Mouse (Mus musculus) MEL (cell line): ENCODE data around the gene Epha6. TPM values are rescaled to one million over a fixed set of nuclear protein-coding genes. Genes with fewer than 3 reads are reported as not detected.

Source experiments
- DNase-seq: peaks from one replicate; pipeline ENCODE4 v3.0.0; 2011; ENCODE audit warnings: low read depth, low spot score
- H3K27ac ChIP-seq: 2 replicates; pipeline ENCODE4 v1.5.1; 2012; ENCODE audit warnings: low read depth, mild to moderate bottlenecking, control low read depth, low read length, moderate library complexity; ENCODE audit not compliant: control insufficient read depth
- H3K27me3 ChIP-seq, 2 experiments: fragments of 150-350 bp in 1 of 2; sonication (generic) in 1 of 2; 2 replicates each; pipeline ENCODE4 v1.6.1; 2012; ENCODE audit warnings: low read length in 2 of 2, mild to moderate bottlenecking in 2 of 2, improper control_type of control experiment in 1 of 2, moderate library complexity in 1 of 2; ENCODE audit not compliant: insufficient read depth in 2 of 2, control insufficient read depth in 1 of 2
- H3K36me3 ChIP-seq, 2 experiments: 2 replicates each; pipeline ENCODE4 v1.6.1; 2012 to 2014; ENCODE audit warnings: low read length in 2 of 2, improper control_type of control experiment in 1 of 2, inconsistent platforms in 1 of 2, mild to moderate bottlenecking in 1 of 2; ENCODE audit not compliant: insufficient read depth in 2 of 2, control insufficient read depth in 1 of 2
- H3K4me1 ChIP-seq, 2 experiments: fragments of 150-350 bp in 1 of 2; sonication (generic) in 1 of 2; 2 replicates each; pipeline ENCODE4 v1.6.1; 2012; ENCODE audit warnings: low read length in 2 of 2, improper control_type of control experiment in 1 of 2, mild to moderate bottlenecking in 1 of 2; ENCODE audit not compliant: insufficient read depth in 2 of 2, control insufficient read depth in 1 of 2
- H3K4me3 ChIP-seq, 2 experiments: fragments of 150-350 bp in 1 of 2; sonication (generic) in 1 of 2; 2 replicates each; pipeline ENCODE4 v1.5.1; 2012; ENCODE audit warnings: low read depth in 2 of 2, low read length in 2 of 2, mild to moderate bottlenecking in 2 of 2, moderate library complexity in 2 of 2, control low read depth in 1 of 2, improper control_type of control experiment in 1 of 2; ENCODE audit not compliant: control insufficient read depth in 1 of 2, insufficient read depth in 1 of 2
- H3K79me2 ChIP-seq: 2 replicates; pipeline ENCODE4 v1.6.1; 2012; ENCODE audit warnings: mild to moderate bottlenecking, low read length, moderate library complexity; ENCODE audit not compliant: control insufficient read depth, poor library complexity, insufficient read depth
- H3K9ac ChIP-seq: 2 replicates; pipeline ENCODE4 v1.6.1; 2012; ENCODE audit warnings: low read depth, mild to moderate bottlenecking, control low read depth, low read length, moderate library complexity; ENCODE audit not compliant: control insufficient read depth, poor library complexity, severe bottlenecking
- H3K9me3 ChIP-seq: fragments of 150-350 bp; sonication (generic); replicated peaks from 2 replicates; pipeline ENCODE4 v1.6.1; 2012; ENCODE audit warnings: mild to moderate bottlenecking, low read length, improper control_type of control experiment, moderate library complexity; ENCODE audit not compliant: insufficient read depth
- CHD2 ChIP-seq: IDR thresholded peaks from 2 replicates; pipeline ENCODE4 v1.6.1; 2011; ENCODE audit warnings: low read length, improper control_type of control experiment
- ELF1 ChIP-seq: IDR thresholded peaks from 2 replicates; pipeline ENCODE4 v1.6.1; 2014; ENCODE audit warnings: low read depth, mild to moderate bottlenecking, inconsistent platforms, low read length, improper control_type of control experiment, moderate library complexity
- GABPA ChIP-seq: IDR thresholded peaks from 2 replicates; pipeline ENCODE4 v1.6.1; 2012; ENCODE audit warnings: low read depth, mild to moderate bottlenecking, inconsistent platforms, low read length, improper control_type of control experiment, moderate library complexity
- KAT2A ChIP-seq: conservative IDR thresholded peaks from 2 replicates; pipeline ENCODE4 v1.6.1; 2012; ENCODE audit warnings: low read depth, low read length, improper control_type of control experiment, inconsistent platforms
- MAFK ChIP-seq: IDR thresholded peaks from 2 replicates; pipeline ENCODE4 v1.6.1; 2011; ENCODE audit warnings: low read depth, mild to moderate bottlenecking, low read length, improper control_type of control experiment, borderline replicate concordance
- MYB ChIP-seq: IDR thresholded peaks from 2 replicates; pipeline ENCODE4 v1.6.1; 2011; ENCODE audit warnings: mild to moderate bottlenecking, low read depth, low read length, improper control_type of control experiment
- SIN3A ChIP-seq: IDR thresholded peaks from 2 replicates; pipeline ENCODE4 v1.6.1; 2012; ENCODE audit warnings: low read length, improper control_type of control experiment, inconsistent platforms
- SMC3 ChIP-seq: IDR thresholded peaks from 2 replicates; pipeline ENCODE4 v1.6.1; 2011; ENCODE audit warnings: low read depth, low read length, improper control_type of control experiment
- ZC3H11A ChIP-seq: IDR thresholded peaks from 2 replicates; pipeline ENCODE4 v1.6.1; 2012; ENCODE audit warnings: low read depth, mild to moderate bottlenecking, inconsistent platforms, low read length, improper control_type of control experiment
- polyA plus RNA-seq, 2 experiments: library from polyadenylated mRNA; stranded (reverse) in 1 of 2; unstranded in 1 of 2; fragments of >175 nt in 1 of 2; fragments of >200 nt in 1 of 2; gene quantifications; 2 replicates each; pipeline versions ENCODE4 v1.2.1 to v1.2.4; 2012; ENCODE audit warnings: low replicate concordance in 2 of 2, low read depth in 1 of 2; ENCODE audit not compliant: insufficient read length in 2 of 2, insufficient read depth in 1 of 2, missing spikeins in 1 of 2
- total RNA-seq: library from RNA; depleted of rRNA; stranded (reverse); fragments of 300-350 nt; gene quantifications from 2 replicates; pipeline ENCODE4 v1.2.3, GENCODE M21; 2012

Gene Epha6
- total and polyA plus RNA-seq, 3 experiments: not detected

- no peaks in the 10 kb centered on the region for H3K27me3 ChIP-seq
- H3K79me2 ChIP-seq: no peaks in the 10 kb centered on the region
- no peak overlapping the region for H3K9ac ChIP-seq
- H3K4me1 ChIP-seq: no peaks in the 10 kb centered on the region; a peak in 1 of 4 replicates
- H3K4me3 ChIP-seq: no peak overlapping the region
- DNase-seq: no peak
- no peak overlapping the region for H3K27ac ChIP-seq
- H3K36me3 ChIP-seq: no peaks in the 10 kb centered on the region
- TF ChIP-seq GABPA (no peak), SMC3 (no peak), SIN3A (no peak), MAFK (no peak), CHD2 (no peak), ZC3H11A (no peak), MYB (no peak), KAT2A (no peak), ELF1 (no peak)
- no peaks in the 10 kb centered on the region for H3K9me3 ChIP-seq
Observed at GRCm38 (mm10) chr16:59604078-59604781, 1001.1 kb downstream of the Epha6 start.
